8 mouse cellular contexts compared by ENCODE assay signal in genomic region chr6:87733131-87733930, GRCm38 (mm10). TPM values are rescaled to one million over a fixed set of nuclear protein-coding genes. Genes with fewer than 3 reads are reported as not detected.
A peak's percentile ranks its signal among the peaks of the same experiment; 100 is the strongest.
DNase-seq lines count a peak whose midpoint lies in the region; ATAC-seq and TF ChIP-seq lines count a peak whose summit lies in the region.

No protein-coding gene starts in this region.

- H3K4me1 ChIP-seq in heart, embryonic 13.5 days, result peaks cover 43% of the 10 kb centered on the region
- H3K4me1 ChIP-seq in kidney, postnatal 0 days (replicated peaks; ENCODE audit: insufficient read depth, low read length), result peaks cover 9% of the 10 kb centered on the region

- H3K27me3 ChIP-seq in heart, embryonic 13.5 days (replicated peaks), result peaks cover 81% of the 10 kb centered on the region
- peaks cover 27% of the 10 kb centered on the region for H3K27me3 ChIP-seq in kidney, postnatal 0 days (ENCODE audit: insufficient read depth, low read length)

- no peak overlapping the region for H3K9ac ChIP-seq in heart, embryonic 13.5 days
- no peak overlapping the region for H3K9ac ChIP-seq in kidney, postnatal 0 days (ENCODE audit: low read depth, low read length)

- H3K36me3 ChIP-seq in heart, embryonic 13.5 days, result no peaks in the 10 kb centered on the region
- no peaks in the 10 kb centered on the region for H3K36me3 ChIP-seq in kidney, postnatal 0 days (ENCODE audit: insufficient read depth, low read length)

- intact Hi-C loops in left cerebral cortex, adult 2 months (cut with DNase I), result no loop called here
- intact Hi-C loops in left cerebral cortex, postnatal 25 days (cut with DNase I), result no loop called here

- no peak for DNase-seq in left cerebral cortex, adult 2 months (ENCODE audit: extremely low spot score in 1 of 2, low spot score in 2 of 2)
- no peak for DNase-seq in left cerebral cortex, postnatal 25 days (ENCODE audit: low spot score in 2 of 2)
- DNase-seq in kidney, postnatal 0 days (ENCODE audit: low spot score), result peak; percentile 63
- peak; percentile 44 to 63 for DNase-seq in lung, postnatal 4 days
- no peak for DNase-seq in thymus, postnatal 4 days
- DNase-seq in cerebellum, adult 11 months, result no peak
- DNase-seq in layer of hippocampus, adult 9-10 months (ENCODE audit: low spot score), result no peak

- no peak for TF ChIP-seq CTCF in left cerebral cortex, adult 2 months (IDR thresholded peaks at IDR 0.05)
- TF ChIP-seq CTCF in kidney, postnatal 0 days (IDR thresholded peaks at IDR 0.05; ENCODE audit: low read depth), result no peak

- peak overlapping the region; percentile 98 for H3K4me2 ChIP-seq in heart, embryonic 13.5 days
- H3K4me2 ChIP-seq in kidney, postnatal 0 days (ENCODE audit: low read length), result peak overlapping the region; percentile 98

- H3K27ac ChIP-seq in left cerebral cortex, adult 2 months, result no peak overlapping the region
- 0 out of 2 replicates have a peak overlapping the region, but pooled peaks have one; percentile 29 for H3K27ac ChIP-seq in heart, embryonic 13.5 days (replicated peaks)
- H3K27ac ChIP-seq in kidney, postnatal 0 days, result peak overlapping the region; percentile 51; the same call in 1 of the 2 replicates

- H3K9me3 ChIP-seq in heart, embryonic 13.5 days, result no peaks in the 10 kb centered on the region
- H3K9me3 ChIP-seq in kidney, postnatal 0 days (replicated peaks; ENCODE audit: low read length), result no peaks in the 10 kb centered on the region

- peak overlapping the region; percentile 46 for H3K4me3 ChIP-seq in left cerebral cortex, adult 2 months
- H3K4me3 ChIP-seq in heart, embryonic 13.5 days, result peak overlapping the region; percentile 69
- H3K4me3 ChIP-seq in kidney, postnatal 0 days (replicated peaks; ENCODE audit: low read depth, low read length), result peak overlapping the region; percentile 37; the same call in 1 of the 2 replicates

- no peak; the same call in 1 of the 2 replicates for ATAC-seq in heart, embryonic 13.5 days (ENCODE audit: extremely low read depth, insufficient number of reproducible peaks, low FRiP score, low TSS enrichment)
- no peak for ATAC-seq in kidney, postnatal 0 days (replicated peaks; ENCODE audit: low FRiP score, low read depth)

- WGBS in heart, embryonic 13.5 days, result 26% methylated on average over 14 of the region's 14 CpGs
- 31% methylated on average over 14 of the region's 14 CpGs for WGBS in kidney, postnatal 0 days

RNA-seq across cellular contexts. Expression of gene Efcc1, which starts 2.7 kb away (rescaled TPM):
- 1 to 10 TPM; 4.5 to 4.8 TPM for total RNA-seq in left cerebral cortex, adult 2 months (2021)
- 1 to 10 TPM; 3.4 to 4.5 TPM for total RNA-seq in left cerebral cortex, postnatal 25 days (2021)
- polyA plus RNA-seq in heart, embryonic 13.5 days (2015; fragmentation: Nextera tagmentation; extraction: Ambion mirVana), result 0.43 and 0.52 TPM in 2 replicates
- polyA plus RNA-seq in kidney, postnatal 0 days (2015; fragmentation: Nextera tagmentation; extraction: Ambion mirVana), result 1.7 and 2.0 TPM in 2 replicates

RNA-seq across cellular contexts. Expression of gene Gp9, which starts 44.5 kb away (rescaled TPM):
- 1 to 10 TPM in 1 of 2 experiments, under 1 TPM in 1; 0.54 to 1.4 TPM for total RNA-seq in left cerebral cortex, adult 2 months (2021)
- total RNA-seq in left cerebral cortex, postnatal 25 days (2021), result 1 to 10 TPM in 1 of 2 experiments, under 1 TPM in 1; 0.92 to 1.1 TPM
- 5.1 and 7.2 TPM in 2 replicates for polyA plus RNA-seq in heart, embryonic 13.5 days (2015; fragmentation: Nextera tagmentation; extraction: Ambion mirVana)
- 0.42 and 0.66 TPM in 2 replicates for polyA plus RNA-seq in kidney, postnatal 0 days (2015; fragmentation: Nextera tagmentation; extraction: Ambion mirVana)

Comparison
In these comparisons a context has a peak if more than half of its experiments do, and no peak if none do; other contexts are left out.
1. DNase-seq: peak in kidney, postnatal 0 days (single experiment) and lung, postnatal 4 days (2 of 2); none in left cerebral cortex, adult 2 months (0 of 2), left cerebral cortex, postnatal 25 days (0 of 2), thymus, postnatal 4 days (single experiment), cerebellum, adult 11 months (single experiment) and layer of hippocampus, adult 9-10 months (single experiment).
2. Peak in every context shown above with its lines, with median percentiles within 50 percentile points of each other: H3K4me3 ChIP-seq.